Mouse (Mus musculus) CH12.LX (cell line): ENCODE results near the gene Dctpp1. TPM values are rescaled to one million over a fixed set of nuclear protein-coding genes. Genes with fewer than 3 reads are reported as not detected.

Experiments
- DNase-seq: peaks from one replicate; pipeline ENCODE4 v3.0.0-alpha.2; 2013; ENCODE audit errors: extremely low read depth
- H3K27ac ChIP-seq: 2 replicates; pipeline ENCODE4 v1.5.1; 2012; ENCODE audit warnings: low read depth, mild to moderate bottlenecking, control low read depth, moderate library complexity; ENCODE audit not compliant: insufficient read depth
- H3K27me3 ChIP-seq: replicated peaks from 2 replicates; pipeline ENCODE3; 2012; ENCODE audit warnings: inconsistent platforms
- H3K36me3 ChIP-seq, 2 experiments: replicated peaks in 1 of 2; 2 replicates each; pipeline versions ENCODE3 to v1.6.1; 2012; ENCODE audit warnings: inconsistent platforms in 1 of 2, low read length in 1 of 2, mild to moderate bottlenecking in 1 of 2, mixed read lengths in 1 of 2, moderate library complexity in 1 of 2; ENCODE audit not compliant: control insufficient read depth in 1 of 2, insufficient read depth in 1 of 2
- H3K4me1 ChIP-seq, 2 experiments: 2 replicates each; pipeline ENCODE4 v1.6.1; 2012; ENCODE audit warnings: inconsistent platforms in 1 of 2, moderate library complexity in 1 of 2; ENCODE audit not compliant: insufficient read depth in 2 of 2, control insufficient read depth in 1 of 2
- H3K4me2 ChIP-seq: 2 replicates; pipeline ENCODE4 v1.6.1; 2012; ENCODE audit warnings: low read depth, mild to moderate bottlenecking, control low read depth; ENCODE audit not compliant: poor library complexity, insufficient read depth, severe bottlenecking
- H3K4me3 ChIP-seq, 3 experiments: fragments of 150-350 bp in 1 of 3; sonication (generic) in 1 of 3; replicated peaks in 1 of 3; 2 replicates each; pipeline versions ENCODE3 to v1.5.1; 2011 to 2012; ENCODE audit warnings: low read depth in 2 of 3, low read length in 2 of 3, mild to moderate bottlenecking in 2 of 3, moderate library complexity in 2 of 3, control low read depth in 1 of 3, improper control_type of control experiment in 1 of 3, inconsistent platforms in 1 of 3, mixed read lengths in 1 of 3; ENCODE audit not compliant: poor library complexity in 1 of 3
- H3K79me2 ChIP-seq: replicated peaks from 2 replicates; pipeline ENCODE4 v1.6.1; 2012; ENCODE audit warnings: mild to moderate bottlenecking, moderate library complexity; ENCODE audit not compliant: control insufficient read depth, poor library complexity, insufficient read depth, severe bottlenecking; ENCODE audit errors: extremely low read depth
- H3K9ac ChIP-seq: 2 replicates; pipeline ENCODE4 v1.6.1; 2012; ENCODE audit warnings: low read depth, mild to moderate bottlenecking, control low read depth, moderate library complexity; ENCODE audit not compliant: insufficient read depth
- H3K9me3 ChIP-seq: replicated peaks from 2 replicates; pipeline ENCODE3; 2012; ENCODE audit warnings: low read length, inconsistent platforms, mixed read lengths
- BHLHE40 ChIP-seq: IDR thresholded peaks from 2 replicates; pipeline ENCODE4 v1.6.1; 2011; ENCODE audit warnings: mild to moderate bottlenecking, low read depth, low read length, improper control_type of control experiment
- CHD1 ChIP-seq: IDR thresholded peaks from 2 replicates; pipeline ENCODE4 v1.6.1; 2012; ENCODE audit warnings: low read depth, low read length, improper control_type of control experiment, inconsistent platforms
- CHD2 ChIP-seq: IDR thresholded peaks from 2 replicates; pipeline ENCODE4 v1.6.1; 2011; ENCODE audit warnings: low read length, improper control_type of control experiment
- E2F4 ChIP-seq: IDR thresholded peaks from 2 replicates; pipeline ENCODE4 v1.6.1; 2011; ENCODE audit warnings: low read depth, low read length, improper control_type of control experiment; ENCODE audit not compliant: insufficient replicate concordance
- ELF1 ChIP-seq: IDR thresholded peaks from 2 replicates; pipeline ENCODE4 v1.6.1; 2014; ENCODE audit warnings: low read depth, mild to moderate bottlenecking, inconsistent platforms, low read length, improper control_type of control experiment
- EP300 ChIP-seq: IDR thresholded peaks from 2 replicates; pipeline ENCODE4 v1.6.1; 2011; ENCODE audit warnings: low read length, improper control_type of control experiment
- ETS1 ChIP-seq: conservative IDR thresholded peaks from 2 replicates; pipeline ENCODE4 v1.6.1; 2012; ENCODE audit warnings: low read depth, mild to moderate bottlenecking, inconsistent platforms, low read length, improper control_type of control experiment, moderate library complexity
- GABPA ChIP-seq: IDR thresholded peaks from 2 replicates; pipeline ENCODE4 v1.6.1; 2012; ENCODE audit warnings: low read depth, low read length, improper control_type of control experiment, inconsistent platforms; ENCODE audit not compliant: insufficient replicate concordance
- HCFC1 ChIP-seq: IDR thresholded peaks from 2 replicates; pipeline ENCODE4 v1.6.1; 2012; ENCODE audit warnings: low read depth, mild to moderate bottlenecking, inconsistent platforms, low read length, improper control_type of control experiment
- IRF4 ChIP-seq: IDR thresholded peaks from 2 replicates; pipeline ENCODE4 v1.6.1; 2014; ENCODE audit warnings: low read depth, mild to moderate bottlenecking, inconsistent platforms, low read length, improper control_type of control experiment
- JUN ChIP-seq: IDR thresholded peaks from 2 replicates; pipeline ENCODE4 v1.6.1; 2011; ENCODE audit warnings: low read depth, mild to moderate bottlenecking, low read length, improper control_type of control experiment, moderate library complexity; ENCODE audit not compliant: insufficient read depth
- JUND ChIP-seq: conservative IDR thresholded peaks from 2 replicates; pipeline ENCODE4 v1.6.1; 2011; ENCODE audit warnings: low read depth, low read length, improper control_type of control experiment
- KAT2A ChIP-seq: IDR thresholded peaks from 2 replicates; pipeline ENCODE4 v1.6.1; 2012; ENCODE audit warnings: low read length, improper control_type of control experiment, inconsistent platforms; ENCODE audit not compliant: insufficient replicate concordance
- MAFK ChIP-seq: IDR thresholded peaks from 2 replicates; pipeline ENCODE4 v1.6.1; 2011; ENCODE audit warnings: low read length, improper control_type of control experiment; ENCODE audit not compliant: insufficient replicate concordance
- MAX ChIP-seq: IDR thresholded peaks from 2 replicates; pipeline ENCODE4 v1.6.1; 2011; ENCODE audit warnings: low read length, improper control_type of control experiment
- MAZ ChIP-seq: IDR thresholded peaks from 2 replicates; pipeline ENCODE4 v1.6.1; 2012; ENCODE audit warnings: low read depth, mild to moderate bottlenecking, inconsistent platforms, low read length, improper control_type of control experiment, moderate library complexity
- MEF2A ChIP-seq: IDR thresholded peaks from 2 replicates; pipeline ENCODE4 v1.6.1; 2014; ENCODE audit warnings: low read depth, mild to moderate bottlenecking, inconsistent platforms, low read length, improper control_type of control experiment, borderline replicate concordance
- MXI1 ChIP-seq: IDR thresholded peaks from 2 replicates; pipeline ENCODE4 v1.6.1; 2011; ENCODE audit warnings: mild to moderate bottlenecking, low read depth, low read length, improper control_type of control experiment
- MYC ChIP-seq: IDR thresholded peaks from 2 replicates; pipeline ENCODE4 v1.6.1; 2011; ENCODE audit warnings: low read depth, mild to moderate bottlenecking, improper control_type of control experiment, low read length
- NELFE ChIP-seq: IDR thresholded peaks from 2 replicates; pipeline ENCODE4 v1.6.1; 2011; ENCODE audit warnings: low read depth, low read length, improper control_type of control experiment
- NRF1 ChIP-seq: IDR thresholded peaks from 2 replicates; pipeline ENCODE4 v1.6.1; 2014; ENCODE audit warnings: low read depth, mild to moderate bottlenecking, inconsistent platforms, low read length, improper control_type of control experiment, moderate library complexity
- PAX5 ChIP-seq: IDR thresholded peaks from 2 replicates; pipeline ENCODE4 v1.6.1; 2012; ENCODE audit warnings: low read length, inconsistent platforms, mixed read lengths
- POLR2A ChIP-seq: IDR thresholded peaks from 2 replicates; pipeline ENCODE4 v1.6.1; 2011; ENCODE audit warnings: low read depth, mild to moderate bottlenecking, improper control_type of control experiment, low read length
- POLR2AphosphoS2 ChIP-seq: IDR thresholded peaks from 2 replicates; pipeline ENCODE4 v1.6.1; 2011; ENCODE audit warnings: low read depth, low read length, improper control_type of control experiment
- RAD21 ChIP-seq: IDR thresholded peaks from 2 replicates; pipeline ENCODE4 v1.6.1; 2011; ENCODE audit warnings: low read depth, mild to moderate bottlenecking, low read length, improper control_type of control experiment, moderate library complexity
- RCOR1 ChIP-seq: conservative IDR thresholded peaks from 2 replicates; pipeline ENCODE4 v1.6.1; 2012; ENCODE audit warnings: low read depth, mild to moderate bottlenecking, inconsistent platforms, low read length, improper control_type of control experiment
- SIN3A ChIP-seq: IDR thresholded peaks from 2 replicates; pipeline ENCODE4 v1.6.1; 2012; ENCODE audit warnings: low read length, improper control_type of control experiment, inconsistent platforms
- SMC3 ChIP-seq: IDR thresholded peaks from 2 replicates; pipeline ENCODE4 v1.6.1; 2011; ENCODE audit warnings: low read depth, low read length, improper control_type of control experiment
- TBP ChIP-seq: conservative IDR thresholded peaks from 2 replicates; pipeline ENCODE4 v1.6.1; 2011; ENCODE audit warnings: low read depth, low read length, improper control_type of control experiment
- TCF12 ChIP-seq: IDR thresholded peaks from 2 replicates; pipeline ENCODE4 v1.6.1; 2014; ENCODE audit warnings: low read depth, mild to moderate bottlenecking, inconsistent platforms, low read length, improper control_type of control experiment
- UBTF ChIP-seq: IDR thresholded peaks from 2 replicates; pipeline ENCODE4 v1.6.1; 2012; ENCODE audit warnings: low read depth, mild to moderate bottlenecking, inconsistent platforms, low read length, improper control_type of control experiment, moderate library complexity
- USF1 ChIP-seq: IDR thresholded peaks from 2 replicates; pipeline ENCODE4 v1.6.1; 2014; ENCODE audit warnings: low read depth, mild to moderate bottlenecking, inconsistent platforms, low read length, improper control_type of control experiment
- USF2 ChIP-seq: conservative IDR thresholded peaks from 2 replicates; pipeline ENCODE4 v1.6.1; 2011; ENCODE audit warnings: low read depth, low read length, improper control_type of control experiment
- ZC3H11A ChIP-seq: IDR thresholded peaks from 2 replicates; pipeline ENCODE4 v1.6.1; 2012; ENCODE audit warnings: low read depth, mild to moderate bottlenecking, inconsistent platforms, low read length, improper control_type of control experiment
- ZKSCAN1 ChIP-seq: IDR thresholded peaks from 2 replicates; pipeline ENCODE4 v1.6.1; 2012; ENCODE audit warnings: low read depth, inconsistent platforms, low read length, improper control_type of control experiment, borderline replicate concordance
- ZMIZ1 ChIP-seq: IDR thresholded peaks from 2 replicates; pipeline ENCODE4 v1.6.1; 2012; ENCODE audit warnings: low read depth, mild to moderate bottlenecking, inconsistent platforms, low read length, improper control_type of control experiment
- ZNF384 ChIP-seq: IDR thresholded peaks from 2 replicates; pipeline ENCODE4 v1.6.1; 2012; ENCODE audit warnings: low read depth, low read length, improper control_type of control experiment, inconsistent platforms
- dilution Hi-C: fragments of 300-500 bp; cut with MboI; formaldehyde crosslinking; loops from 2 replicates; pipeline ENCODE4 v1.14.3; 2020; ENCODE audit warnings: low sequenced_read_pairs; ENCODE audit not compliant: extremely low pct_unique_long_range_greater_than_20kb, extremely low pct_ligation_motif_present
- in situ Hi-C: fragments of 300-500 bp; cut with MboI; formaldehyde crosslinking; loops from 3 replicates; pipeline ENCODE4 v1.14.3; 2019; ENCODE audit warnings: low sequenced_read_pairs, low pct_ligation_motif_present, low pct_unique_long_range_greater_than_20kb, mixed read lengths
- polyA plus RNA-seq: library from polyadenylated mRNA; unstranded; fragments of >175 nt; gene quantifications from 2 replicates; pipeline ENCODE4 v1.2.1, GENCODE M21; 2012; ENCODE audit warnings: low read depth; ENCODE audit not compliant: insufficient read length
- total RNA-seq, 2 experiments: library from RNA; depleted of rRNA; stranded (reverse); fragments of 300-350 nt in 1 of 2; fragments of >200 nt in 1 of 2; gene quantifications; 2 replicates each; pipeline ENCODE4 v1.2.3; 2012 to 2014

Gene Dctpp1
- total RNA-seq (2012; rRNA removed) (296 and 352 TPM in 2 replicates), total RNA-seq (2014; rRNA removed) (197 and 221 TPM in 2 replicates), polyA plus RNA-seq (197 and 210 TPM in 2 replicates)

DNA sequence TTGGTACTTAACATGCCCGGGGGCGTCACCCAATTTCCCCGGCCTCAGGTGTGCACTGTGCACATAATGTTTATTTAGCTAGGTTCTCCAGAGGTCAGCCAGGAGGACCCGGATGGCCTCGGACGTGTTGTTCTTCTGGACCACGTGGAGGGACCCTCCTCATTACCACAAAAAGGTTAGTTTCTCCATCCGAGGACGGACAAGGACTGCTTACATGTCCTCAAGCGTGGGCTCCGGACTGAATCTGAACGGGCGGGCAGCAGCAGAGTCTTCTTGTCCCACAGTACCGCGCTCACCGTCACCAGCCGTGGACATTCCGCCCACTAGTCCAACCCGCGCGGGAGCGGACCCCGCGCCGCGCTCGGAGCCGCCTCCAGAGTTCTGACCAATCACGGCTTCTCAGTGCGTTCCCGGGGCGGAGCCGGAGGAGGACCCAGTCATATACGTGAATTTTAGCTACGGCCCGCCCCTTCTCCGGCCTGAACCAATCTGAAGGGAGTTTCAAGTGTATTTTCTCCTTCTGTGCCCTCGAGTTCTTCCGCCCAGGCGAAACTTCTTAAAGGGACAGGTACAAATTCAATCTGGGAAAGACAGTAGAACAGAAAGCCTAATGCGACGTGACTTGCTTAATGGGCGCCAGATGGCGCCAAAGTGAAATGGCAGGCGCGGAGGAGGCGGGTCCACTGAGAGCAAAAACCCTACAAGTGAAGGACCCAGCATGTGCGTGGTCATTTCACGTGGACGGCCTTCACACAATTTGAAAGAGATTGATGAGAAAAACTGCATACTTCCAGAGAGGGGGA lies at the start of gene Dctpp1:
Dctpp1 (minus strand) TSS at position 401 of the 803 bp plus-strand sequence.
- peak; percentile 99 for DNase-seq
- H3K79me2 ChIP-seq, result peaks cover 15% of the 10 kb centered on the region
- no peaks in the 10 kb centered on the region for H3K9me3 ChIP-seq
- peaks cover 9 to 36% of the 10 kb centered on the region in 2 experiments; a peak in 3 of 4 replicates for H3K4me1 ChIP-seq
- H3K4me2 ChIP-seq, result peak within 1 kb of the TSS; percentile 64
- H3K36me3 ChIP-seq, result peaks cover 19 to 35% of the 10 kb centered on the region in 2 experiments
- in situ Hi-C loops (loop anchor here (10.0 kb wide), 1 partner anchor 74 kb away; no protein-coding TSS in a partner anchor), dilution Hi-C loops (no loop called here)
- no peaks in the 10 kb centered on the region for H3K27me3 ChIP-seq
- peak within 1 kb of the TSS; percentile 56 for H3K9ac ChIP-seq
- H3K4me3 ChIP-seq, result peak within 1 kb of the TSS; percentile 66 to 76 (median 66)
- no peak within 1 kb of the TSS for H3K27ac ChIP-seq
- TF ChIP-seq USF1 (no peak), MYC (peak; percentile 96), MEF2A (peak; percentile 6; the same call in 1 of the 2 replicates), MAZ (peak; percentile 45; the same call in 1 of the 2 replicates), UBTF (no peak), POLR2AphosphoS2 (no peak), JUND (peak; percentile 45), EP300 (no peak), MXI1 (peak; percentile 89), E2F4 (peak; percentile 72; the same call in 1 of the 2 replicates), HCFC1 (peak; percentile 77), CHD1 (no peak), TCF12 (peak; percentile 49; the same call in 1 of the 2 replicates), ELF1 (peak; percentile 93), BHLHE40 (peak; percentile 69), KAT2A (0 out of 2 replicates have a peak, but pooled peaks have one; percentile 44), RCOR1 (no peak), SIN3A (peak; percentile 97), ZMIZ1 (no peak; the same call in 1 of the 2 replicates), MAX (peak; percentile 90), NELFE (peak; percentile 74), ETS1 (no peak), JUN (no peak), RAD21 (peak; percentile 94), USF2 (no peak), ZKSCAN1 (no peak), SMC3 (peak; percentile 95), IRF4 (peak; percentile 87), CHD2 (peak; percentile 73), NRF1 (0 out of 2 replicates have a peak, but pooled peaks have one; percentile 9), PAX5 (no peak), GABPA (no peak), ZNF384 (no peak), ZC3H11A (peak; percentile 52; the same call in 1 of the 2 replicates), POLR2A (peak; percentile 88), TBP (0 out of 2 replicates have a peak, but pooled peaks have one; percentile 34), MAFK (no peak)
